Mouse (Mus musculus) midbrain, embryonic 14.5 days (tissue): ENCODE data around the gene Sigmar1. TPM values are rescaled to one million over a fixed set of nuclear protein-coding genes. Genes with fewer than 3 reads are reported as not detected.
"Not testable (repeated sequence)": the region's sequence is repeated elsewhere in the genome, so short reads cannot be mapped to it uniquely, and the experiment has no call there.

Experiments used
- ATAC-seq: fragments of 200-750 bp; cut with Nextera tagmentation; 2 replicates; pipeline ENCODE4 v1.8.0; 2017; ENCODE audit warnings: moderate number of reproducible peaks, moderate library complexity; ENCODE audit not compliant: low FRiP score, low TSS enrichment
- DNase-seq: peaks from one replicate; pipeline ENCODE4 v3.0.0-alpha.2; 2015
- H3K27ac ChIP-seq: fragments of 300-500 bp; sonication (generic); replicated peaks from 2 replicates; pipeline ENCODE4 v1.5.1; 2014; ENCODE audit warnings: mild to moderate bottlenecking, low read depth, low read length, moderate library complexity
- H3K27me3 ChIP-seq: fragments of 300-500 bp; sonication (generic); 2 replicates; pipeline ENCODE4 v1.6.1; 2014; ENCODE audit warnings: low read length, control low read depth, mixed read lengths; ENCODE audit not compliant: control insufficient read depth, insufficient read depth
- H3K36me3 ChIP-seq: fragments of 300-500 bp; sonication (generic); 2 replicates; pipeline ENCODE4 v1.6.1; 2014; ENCODE audit warnings: low read length, control low read depth; ENCODE audit not compliant: control insufficient read depth, insufficient read depth
- H3K4me1 ChIP-seq: fragments of 300-500 bp; sonication (generic); 2 replicates; pipeline ENCODE4 v1.6.1; 2014; ENCODE audit warnings: mild to moderate bottlenecking, antibody characterized with exemption, low read length, control low read depth; ENCODE audit not compliant: control insufficient read depth, insufficient read depth
- H3K4me2 ChIP-seq: fragments of 300-500 bp; sonication (generic); 2 replicates; pipeline ENCODE4 v1.6.1; 2014; ENCODE audit warnings: mild to moderate bottlenecking, low read length, moderate library complexity
- H3K4me3 ChIP-seq: fragments of 300-500 bp; sonication (generic); replicated peaks from 2 replicates; pipeline ENCODE4 v1.5.1; 2014; ENCODE audit warnings: low read depth, low read length
- H3K9ac ChIP-seq: fragments of 300-500 bp; sonication (generic); replicated peaks from 2 replicates; pipeline ENCODE4 v1.6.1; 2014; ENCODE audit warnings: mild to moderate bottlenecking, low read length, moderate library complexity
- H3K9me3 ChIP-seq: fragments of 300-500 bp; sonication (generic); 2 replicates; pipeline ENCODE4 v1.6.1; 2016; ENCODE audit warnings: low read length, control low read depth, mixed read lengths; ENCODE audit not compliant: control insufficient read depth
- WGBS: fragments of 180-500 bp; shearing (Covaris S2); extraction: QIAGEN DNeasy Blood & Tissue Kit; methylation state at CpG from one replicate; pipeline ENCODE4 v1.1.7; 2014; 5-methylcytosine and 5-hydroxymethylcytosine counted together
- polyA plus RNA-seq: library from polyadenylated mRNA; unstranded; fragments of >200 nt; fragmentation: Nextera tagmentation; extraction: Ambion mirVana; gene quantifications from 2 replicates; pipeline ENCODE4 v1.2.1, GENCODE M21; 2014

Sigmar1 gene
- polyA plus RNA-seq, result 52.7 and 55.4 TPM in 2 replicates

DNA sequence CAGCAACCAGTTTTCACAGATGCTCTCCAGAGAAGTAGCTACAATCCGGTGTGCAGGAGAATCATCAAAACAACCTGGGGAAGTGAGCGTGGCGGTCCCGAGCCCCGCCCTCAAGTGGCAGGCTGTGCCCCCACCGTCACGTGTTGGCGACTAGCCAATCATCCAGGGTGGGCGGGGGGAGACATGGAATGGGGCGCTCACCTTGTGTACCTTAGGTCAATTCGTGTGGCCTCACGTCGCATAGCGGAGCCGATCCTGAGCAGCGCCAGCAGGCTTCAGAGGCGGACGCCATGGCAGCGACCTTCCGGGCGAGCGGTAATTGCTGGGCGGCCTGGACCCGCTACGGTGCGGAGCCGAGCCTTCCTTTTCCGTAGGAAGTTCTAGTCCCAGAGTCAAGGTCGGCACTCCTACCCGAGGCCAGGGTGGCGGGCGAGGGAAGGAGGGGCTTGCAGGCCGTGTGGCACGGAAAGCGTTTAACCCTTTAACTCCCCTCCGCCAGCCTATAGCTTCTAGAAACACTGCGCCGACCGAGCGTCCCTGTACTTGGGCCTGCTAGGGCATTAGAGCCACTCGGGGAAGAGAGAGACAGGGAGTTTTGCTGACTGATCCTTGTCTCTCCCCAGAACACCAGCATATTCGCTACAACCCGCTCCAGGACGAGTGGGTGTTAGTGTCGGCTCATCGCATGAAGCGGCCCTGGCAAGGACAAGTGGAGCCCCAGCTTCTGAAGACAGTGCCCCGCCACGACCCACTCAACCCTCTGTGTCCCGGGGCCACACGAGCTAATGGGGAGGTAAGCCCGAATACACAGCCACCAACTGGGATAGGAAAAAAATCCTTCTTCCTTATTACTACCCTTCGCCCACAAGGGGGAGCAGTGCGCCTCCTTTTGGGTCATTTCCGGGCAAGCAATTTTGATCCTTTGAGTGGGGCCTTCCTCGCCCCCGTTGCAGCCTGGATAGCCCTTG lies at the start of gene Sigmar1:
Gene Sigmar1 (minus strand): TSS at position 820 of the 968 bp plus-strand sequence.
- peak; percentile 92 for DNase-seq
- H3K4me3 ChIP-seq, result peak within 1 kb of the TSS; percentile 67
- H3K9me3 ChIP-seq, result no peaks in the 10 kb centered on the region
- peak within 1 kb of the TSS; percentile 96 for H3K4me2 ChIP-seq
- WGBS, result under 1% methylated on average over 57 of the region's 57 CpGs
- peaks cover 10% of the 10 kb centered on the region for H3K4me1 ChIP-seq
- peak within 1 kb of the TSS; percentile 80 for H3K27ac ChIP-seq
- H3K9ac ChIP-seq, result peak within 1 kb of the TSS; percentile 71
- no peaks in the 10 kb centered on the region for H3K27me3 ChIP-seq
- H3K36me3 ChIP-seq, result peaks cover 11% of the 10 kb centered on the region
- ATAC-seq, result peak; percentile 79

DNA sequence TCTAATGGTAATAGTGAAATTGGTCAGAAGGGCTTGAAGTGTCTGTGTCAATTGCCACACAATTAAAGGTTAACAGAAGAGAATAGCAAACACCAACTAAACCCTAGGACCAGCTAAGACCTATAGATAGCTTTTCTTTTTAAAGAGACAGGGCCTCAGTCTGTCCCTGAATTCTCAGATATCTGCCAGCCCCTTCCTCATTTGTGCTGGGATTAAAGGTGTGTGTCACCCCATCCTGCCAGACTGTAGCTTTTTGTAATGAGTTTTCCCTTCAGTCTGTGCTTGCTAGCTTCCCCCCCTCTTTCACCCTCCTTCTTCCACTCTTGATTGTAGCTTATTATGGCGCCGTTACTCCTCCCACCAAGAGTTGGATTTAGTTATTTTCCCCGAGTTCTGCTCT lies 27.2 kb upstream of the Sigmar1 start:
- not testable (repeated sequence) for H3K9ac ChIP-seq, H3K27ac ChIP-seq, H3K4me1 ChIP-seq, ATAC-seq, H3K4me3 ChIP-seq, H3K4me2 ChIP-seq, H3K36me3 ChIP-seq, H3K9me3 ChIP-seq, DNase-seq, H3K27me3 ChIP-seq
- WGBS, result 19% methylated on average over 3 of the region's 3 CpGs

DNA sequence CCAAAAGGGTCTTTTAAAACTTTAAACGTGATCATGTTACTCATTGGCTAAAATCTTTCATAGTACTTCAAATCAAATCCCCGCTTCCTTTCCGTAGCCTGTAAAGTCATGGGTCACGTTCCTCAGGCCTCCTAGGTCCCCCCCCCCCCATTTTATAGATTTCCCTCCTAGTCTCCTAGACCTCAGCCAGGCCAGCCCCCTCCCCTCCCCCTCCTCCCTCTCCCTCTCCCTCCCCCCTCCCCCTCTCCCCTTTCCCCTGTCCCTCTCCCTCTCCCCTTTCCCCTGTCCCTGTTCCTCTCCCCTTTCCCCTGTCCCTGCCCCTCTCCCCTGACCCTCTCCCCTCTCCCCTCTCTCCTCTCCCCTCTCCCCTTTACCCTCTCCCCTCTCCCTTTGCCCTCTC lies 26.8 kb upstream of the Sigmar1 start:
- WGBS, result 17% methylated on average over 4 of the region's 4 CpGs
- not testable (repeated sequence) for DNase-seq, ATAC-seq, H3K36me3 ChIP-seq, H3K4me2 ChIP-seq, H3K4me1 ChIP-seq, H3K4me3 ChIP-seq, H3K27me3 ChIP-seq, H3K9me3 ChIP-seq, H3K9ac ChIP-seq, H3K27ac ChIP-seq

DNA sequence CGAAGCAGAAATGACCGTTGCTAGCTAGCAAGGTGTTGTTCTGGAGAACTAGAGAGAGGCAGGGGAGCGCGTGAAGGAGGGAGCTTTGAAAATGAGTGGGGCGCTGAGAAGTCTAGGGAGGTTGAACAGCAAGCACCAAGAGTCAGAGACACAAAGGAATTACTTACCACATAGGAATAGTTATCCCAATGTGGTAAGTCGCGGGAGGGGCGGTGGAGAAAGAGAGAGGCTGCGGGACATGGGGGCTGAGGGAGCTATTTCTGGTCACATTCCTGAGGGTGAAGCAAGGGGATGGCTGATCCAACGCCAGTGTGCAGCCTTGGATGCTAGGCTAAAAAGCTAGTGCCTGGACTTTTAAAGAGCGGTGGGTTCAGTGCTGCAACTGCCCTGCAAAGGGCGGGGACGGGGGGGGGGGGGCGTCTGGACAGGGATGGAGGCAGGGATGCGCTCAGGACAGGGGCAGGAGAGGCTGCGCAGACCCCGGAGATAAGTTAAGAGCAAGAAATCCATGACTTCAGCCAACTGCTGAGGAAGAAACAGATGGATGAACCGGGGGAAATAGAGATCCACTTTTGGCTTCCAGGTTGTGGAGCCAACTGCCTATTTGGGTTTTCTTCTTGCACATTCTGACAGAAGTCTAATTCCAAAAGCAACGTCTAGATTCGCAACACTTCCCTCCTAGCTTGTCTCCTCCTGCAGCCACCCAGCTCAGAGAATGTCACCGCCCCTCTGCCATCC lies 26.0 kb upstream of the Sigmar1 start:
- not testable (repeated sequence) for H3K9ac ChIP-seq, ATAC-seq, H3K4me3 ChIP-seq, DNase-seq, H3K27me3 ChIP-seq, H3K9me3 ChIP-seq, H3K36me3 ChIP-seq, H3K27ac ChIP-seq, H3K4me2 ChIP-seq, H3K4me1 ChIP-seq
- 18% methylated on average over 16 of the region's 21 CpGs for WGBS

DNA sequence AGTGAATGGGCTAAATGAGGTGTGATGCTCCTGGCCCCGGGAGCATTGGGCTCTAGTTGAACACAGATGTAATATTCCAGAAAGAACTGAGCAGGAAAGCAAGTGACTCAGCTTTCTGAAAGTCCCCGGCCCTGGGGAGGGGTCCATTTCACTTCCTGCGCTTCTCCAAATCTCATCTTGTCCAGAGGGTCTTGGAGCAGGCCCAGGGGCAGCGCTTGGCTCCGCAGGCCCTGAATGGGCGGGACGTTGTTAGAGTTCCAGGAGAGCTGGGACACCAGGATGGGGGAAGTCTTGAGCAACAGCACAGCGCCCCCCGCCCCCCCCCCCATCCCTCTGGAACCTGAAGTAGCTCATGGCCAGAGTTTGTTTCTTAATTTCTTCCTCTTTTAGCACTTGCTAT lies 25.3 kb upstream of the Sigmar1 start:
- H3K4me1 ChIP-seq, H3K36me3 ChIP-seq, H3K27ac ChIP-seq, H3K4me3 ChIP-seq, H3K9ac ChIP-seq, DNase-seq, H3K27me3 ChIP-seq, H3K4me2 ChIP-seq, H3K9me3 ChIP-seq, ATAC-seq: not testable (repeated sequence)
- WGBS, result 23% methylated on average over 8 of the region's 9 CpGs

DNA sequence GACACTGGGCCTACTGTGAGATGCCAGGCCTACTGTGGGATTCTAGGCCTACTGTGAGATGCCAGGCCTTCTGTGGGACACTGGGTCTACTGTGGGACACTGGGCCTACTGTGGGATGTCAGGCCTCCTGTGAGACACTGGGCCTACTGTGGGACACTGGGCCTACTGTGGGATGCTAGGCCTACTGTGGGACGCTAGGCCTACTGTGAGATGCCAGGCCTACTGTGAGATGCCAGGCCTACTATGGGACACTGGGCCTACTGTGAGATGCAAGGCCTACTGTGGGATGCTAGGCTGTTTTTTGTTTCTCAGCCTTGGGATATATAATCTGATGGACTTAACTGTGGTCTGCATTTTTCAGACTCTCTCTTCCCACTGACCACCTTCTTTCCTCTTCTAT lies 19.9 kb upstream of the Sigmar1 start:
- 91% methylated on average over 1 of the region's 1 CpGs for WGBS
- not testable (repeated sequence) for H3K27ac ChIP-seq, H3K4me2 ChIP-seq, DNase-seq, H3K4me1 ChIP-seq, H3K9ac ChIP-seq, H3K4me3 ChIP-seq, H3K9me3 ChIP-seq, ATAC-seq, H3K36me3 ChIP-seq, H3K27me3 ChIP-seq

DNA sequence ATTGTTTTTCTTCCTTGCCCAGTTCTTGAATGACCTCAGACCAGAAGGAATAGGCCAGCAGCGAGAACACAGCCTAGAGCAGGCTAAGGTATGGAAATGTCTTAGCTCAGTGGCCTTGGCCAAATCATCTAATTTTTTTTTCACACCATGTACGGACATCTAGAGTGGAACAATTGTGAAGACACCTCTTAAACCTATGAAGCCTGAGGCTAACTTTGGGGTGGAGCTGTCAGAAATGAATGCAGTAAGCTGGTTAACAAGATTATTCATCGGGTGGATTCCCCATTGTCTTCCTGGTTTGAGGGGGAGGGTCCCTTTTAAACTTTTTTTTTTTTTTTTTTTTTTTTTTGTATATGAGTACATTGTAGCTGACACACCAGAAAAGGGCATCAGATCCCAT lies 18.5 kb upstream of the Sigmar1 start:
- 37% methylated on average over 3 of the region's 3 CpGs for WGBS
- ATAC-seq, DNase-seq, H3K27me3 ChIP-seq, H3K4me1 ChIP-seq, H3K36me3 ChIP-seq, H3K9me3 ChIP-seq: not testable (repeated sequence)
- H3K4me3 ChIP-seq, result peak overlapping the region; percentile 39
- peak overlapping the region; percentile 54 for H3K4me2 ChIP-seq
- peak overlapping the region; percentile 60; the same call in 1 of the 2 replicates for H3K27ac ChIP-seq
- 0 out of 2 replicates have a peak overlapping the region, but pooled peaks have one; percentile 26 for H3K9ac ChIP-seq

DNA sequence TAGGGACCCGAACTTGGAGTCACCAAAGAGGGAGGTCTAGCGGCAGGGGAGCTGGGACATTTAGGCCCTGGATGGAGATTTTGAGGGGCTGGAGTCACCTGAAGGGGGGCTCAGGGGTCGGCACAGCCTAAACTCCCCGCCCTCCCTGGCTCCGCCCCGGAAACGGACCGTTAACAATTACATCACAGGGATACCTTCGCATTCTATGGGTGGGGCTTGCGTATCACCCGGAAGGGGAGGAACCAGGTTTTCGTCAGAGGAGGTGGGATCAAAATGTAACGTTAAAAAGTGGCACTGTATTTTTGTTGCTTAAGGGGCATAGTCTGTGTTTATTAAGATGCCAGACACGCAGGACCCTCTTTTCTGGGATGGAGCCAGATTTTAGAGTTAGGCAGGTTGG lies 18.0 kb upstream of the Sigmar1 start, which contains the start of gene Ccl27a:
Gene Ccl27a (minus strand): TSS at position 246 of the 400 bp plus-strand sequence.
- not testable (repeated sequence) for ATAC-seq

More for the DNA sequence above, 18.0 kb upstream of the Sigmar1 start, which contains the start of gene Ccl27a:
- WGBS, result under 1% methylated on average over 12 of the region's 14 CpGs
- H3K36me3 ChIP-seq, H3K27me3 ChIP-seq, H3K9me3 ChIP-seq, H3K4me1 ChIP-seq: not testable (repeated sequence)
- H3K4me2 ChIP-seq, result peak within 1 kb of the TSS; percentile 54
- H3K4me3 ChIP-seq, result peak within 1 kb of the TSS; percentile 39
- H3K9ac ChIP-seq, result peak within 1 kb of the TSS; percentile 26; the same call in 1 of the 2 replicates
- peak; percentile 94 for DNase-seq
- peak within 1 kb of the TSS; percentile 60; the same call in 1 of the 2 replicates for H3K27ac ChIP-seq
